Mouse (Mus musculus) CD4-positive, CD25-positive, alpha-beta regulatory T cell, adult 4 months (primary cell): ENCODE data around the gene Nup153. TPM values are rescaled to one million over a fixed set of nuclear protein-coding genes. Genes with fewer than 3 reads are reported as not detected.

ENCODE experiments used
- ATAC-seq: one replicate; pipeline ENCODE4 v1.8.0; 2017
- polyA plus RNA-seq, 2 experiments: library from polyadenylated mRNA; unstranded; fragments of 100-300 nt; shearing (Covaris generic); gene quantifications; one replicate each; pipeline ENCODE4 v1.2.1; 2017

The Nup153 gene
- 10 to 100 TPM; 51.7 to 77.9 TPM for polyA plus RNA-seq

DNA sequence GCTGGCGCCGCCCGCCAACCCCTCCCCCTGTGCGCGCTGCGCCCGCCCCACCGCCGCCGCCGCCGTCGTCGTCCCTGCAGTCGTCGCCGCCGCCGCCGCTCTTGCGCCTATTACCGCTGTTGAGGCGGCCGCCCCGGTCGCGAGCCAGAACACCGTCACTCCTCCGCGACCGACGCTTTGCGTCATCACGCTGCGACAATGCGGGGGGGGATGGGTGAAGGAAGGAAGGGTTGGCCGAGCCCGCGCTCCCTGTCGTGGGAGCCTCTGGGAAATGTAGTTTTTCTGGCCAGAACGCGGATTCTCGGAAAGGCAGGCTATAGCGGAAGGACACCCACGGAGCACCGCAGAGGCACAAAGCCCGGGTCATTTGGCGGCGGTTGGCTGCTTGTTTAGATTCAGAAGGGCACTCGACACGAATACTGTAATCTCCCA, at the start of gene Nup153:
TSS of gene Nup153 (minus strand) at position 104 of the 432 bp plus-strand sequence.
- peak; percentile 76 for ATAC-seq

- ATAC-seq, result no peak
Observed at GRCm38 (mm10) chr13:46777461-46777860, 49.7 kb upstream of the Nup153 start.

DNA sequence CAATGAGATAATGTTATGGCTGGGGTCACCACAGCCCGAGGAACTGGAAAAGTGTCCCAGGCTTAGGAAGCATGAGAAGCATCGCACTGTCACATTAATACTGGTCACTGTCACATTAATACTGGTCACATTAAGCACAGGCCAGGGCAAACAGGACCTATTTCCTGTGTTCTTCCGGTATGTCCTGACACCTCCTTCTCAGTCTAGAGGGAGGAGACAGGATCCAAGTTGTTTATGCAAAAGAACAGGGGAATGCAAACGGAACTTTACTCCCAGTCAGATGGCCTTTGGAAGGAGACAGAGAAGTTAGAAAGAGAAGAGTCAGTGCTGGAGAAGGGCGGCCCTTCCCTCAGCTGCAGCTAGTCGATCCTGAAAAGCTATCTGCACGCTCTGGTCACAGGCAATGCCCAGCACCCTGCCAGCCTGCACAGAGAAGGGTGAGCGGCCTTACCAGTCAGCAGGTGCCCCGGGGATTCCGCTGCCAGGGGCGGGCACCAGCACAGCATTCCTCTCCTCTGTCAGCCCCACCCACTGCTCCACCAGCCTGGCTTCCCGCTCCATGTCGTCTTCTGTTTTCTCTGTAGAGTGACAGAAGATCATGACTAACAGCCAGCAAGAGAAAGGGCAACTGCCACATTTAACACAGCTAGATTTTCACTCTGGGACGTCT, 49.0 kb upstream of the Nup153 start:
- no peak for ATAC-seq

- ATAC-seq, result no peak
Observed at GRCm38 (mm10) chr13:46774998-46775397, 47.3 kb upstream of the Nup153 start.

DNA sequence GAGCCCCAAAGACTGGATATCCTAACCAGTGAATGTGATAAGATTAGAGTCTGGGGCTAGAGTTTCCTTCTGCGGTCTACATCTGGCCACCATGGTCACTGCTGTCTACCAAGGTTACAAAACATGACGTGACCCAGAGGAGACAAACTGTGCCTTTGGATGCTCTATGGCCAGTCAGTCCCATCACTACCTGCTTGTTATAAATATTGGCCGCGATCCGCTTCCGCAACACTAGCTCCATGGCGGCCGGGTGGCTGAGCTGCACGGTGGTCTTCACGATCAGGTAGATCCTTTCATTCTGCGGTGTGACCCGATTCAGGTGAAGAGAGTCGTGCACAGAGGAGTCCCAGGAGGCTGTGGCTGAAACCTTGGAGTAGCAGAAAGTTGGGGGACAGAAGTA, 44.8 kb upstream of the Nup153 start:
- ATAC-seq, result no peak

DNA sequence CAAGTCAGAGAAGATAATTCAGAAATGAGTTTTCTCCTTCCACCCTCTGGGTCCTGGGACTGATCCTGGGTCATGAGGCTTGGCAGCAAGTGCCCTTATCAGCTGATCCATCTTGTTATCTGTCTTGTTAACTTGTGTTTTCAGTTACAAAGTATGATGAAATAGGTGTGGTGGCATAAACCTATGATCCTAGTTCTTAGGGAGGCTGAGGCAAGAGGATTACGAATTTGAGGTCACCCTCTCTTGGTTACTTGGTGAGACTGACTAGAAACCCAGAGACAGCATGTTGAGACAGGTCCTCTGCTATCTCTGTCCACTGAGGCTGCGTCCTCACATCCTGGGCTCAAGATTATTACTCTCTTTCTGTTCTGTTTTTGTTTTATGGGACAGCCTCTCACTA, 37.6 kb upstream of the Nup153 start:
- no peak for ATAC-seq

DNA sequence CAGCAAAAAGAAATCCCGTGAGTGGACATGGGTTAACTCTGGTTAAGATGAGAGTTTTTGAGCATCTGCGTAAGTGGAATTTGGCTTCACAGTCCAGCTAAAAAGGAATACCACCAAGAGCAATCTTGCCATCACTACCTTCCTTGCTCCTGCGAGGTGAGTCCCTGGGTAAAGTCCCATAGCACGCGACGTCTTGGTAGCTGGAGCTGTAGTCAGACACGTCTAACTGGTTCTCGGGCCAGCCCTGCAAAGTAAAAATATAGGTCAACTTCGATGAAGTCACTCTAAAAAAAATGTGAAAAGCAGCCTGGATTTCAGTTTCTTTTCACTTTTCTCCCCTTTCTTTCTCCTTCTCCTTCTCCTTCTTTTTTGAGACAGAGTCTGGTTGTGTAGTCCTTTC, 35.5 kb upstream of the Nup153 start:
- no peak for ATAC-seq

DNA sequence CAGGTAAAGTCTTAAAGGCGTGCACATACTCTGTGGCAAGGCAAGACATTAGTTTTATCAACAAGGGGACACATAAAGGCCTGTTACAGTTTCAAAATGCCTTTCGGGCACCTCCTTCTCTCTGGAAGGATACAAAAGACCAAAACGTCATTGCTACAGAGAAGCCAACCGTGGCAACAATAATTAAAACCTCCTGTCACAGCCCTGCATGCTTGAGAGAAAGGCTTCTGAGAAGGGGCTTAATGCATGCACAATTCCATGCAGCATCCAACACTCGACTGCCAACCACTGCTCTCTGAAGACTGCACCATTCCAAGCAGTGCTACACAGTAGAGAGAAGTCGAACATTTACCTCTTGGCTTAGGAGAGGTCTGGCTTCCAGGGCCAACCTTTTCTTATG, 33.2 kb upstream of the Nup153 start:
- ATAC-seq, result no peak

DNA sequence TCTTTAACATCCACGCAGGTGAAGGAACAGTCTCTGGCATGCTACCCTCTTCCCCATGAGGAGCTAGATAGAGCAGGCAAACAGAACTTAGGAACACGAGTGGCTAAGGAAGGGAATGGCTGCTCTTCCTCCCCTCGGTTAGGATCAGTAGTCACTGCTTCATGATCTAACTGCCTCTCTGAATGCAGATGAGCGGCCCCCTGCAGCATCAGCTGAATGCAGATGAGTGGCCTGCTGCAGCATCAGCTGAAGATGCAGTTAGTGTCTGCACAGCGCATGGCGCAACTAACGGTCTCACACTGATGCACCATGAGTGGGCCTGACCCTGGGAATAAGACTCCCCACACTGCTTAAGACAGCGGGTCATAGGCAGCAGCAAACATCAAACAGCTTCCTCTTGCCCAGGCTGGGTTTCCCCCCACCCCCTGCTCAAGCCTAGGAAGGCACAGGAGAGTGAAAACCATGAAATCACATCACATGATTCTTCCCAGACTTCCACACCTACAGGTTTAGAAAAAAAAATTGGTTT, 31.6 kb upstream of the Nup153 start:
- ATAC-seq, result peak; percentile 45

DNA sequence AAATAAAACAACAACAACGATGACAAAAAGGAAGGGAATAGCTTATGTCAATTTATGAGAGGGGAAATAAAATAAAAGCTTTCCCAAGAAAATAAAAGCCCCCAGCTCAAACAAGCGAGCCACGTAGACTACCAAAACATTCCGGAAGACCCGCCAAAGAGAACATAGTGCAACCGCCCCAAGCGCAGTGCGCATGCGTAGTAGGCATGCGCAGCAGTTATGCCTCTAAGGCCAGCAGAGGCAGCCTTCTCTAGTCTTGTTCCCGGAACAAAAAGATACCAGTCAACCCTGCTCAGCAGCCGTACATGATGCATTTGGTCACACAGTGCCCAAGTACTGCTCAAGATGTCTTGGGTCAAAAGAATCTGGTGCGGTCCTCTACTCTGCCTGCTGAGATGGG, 30.9 kb upstream of the Nup153 start:
- no peak for ATAC-seq

- no peak for ATAC-seq
Observed at GRCm38 (mm10) chr13:46757946-46758345, 30.2 kb upstream of the Nup153 start.

- ATAC-seq, result no peak
Observed at GRCm38 (mm10) chr13:46753294-46753693, 25.6 kb upstream of the Nup153 start.

DNA sequence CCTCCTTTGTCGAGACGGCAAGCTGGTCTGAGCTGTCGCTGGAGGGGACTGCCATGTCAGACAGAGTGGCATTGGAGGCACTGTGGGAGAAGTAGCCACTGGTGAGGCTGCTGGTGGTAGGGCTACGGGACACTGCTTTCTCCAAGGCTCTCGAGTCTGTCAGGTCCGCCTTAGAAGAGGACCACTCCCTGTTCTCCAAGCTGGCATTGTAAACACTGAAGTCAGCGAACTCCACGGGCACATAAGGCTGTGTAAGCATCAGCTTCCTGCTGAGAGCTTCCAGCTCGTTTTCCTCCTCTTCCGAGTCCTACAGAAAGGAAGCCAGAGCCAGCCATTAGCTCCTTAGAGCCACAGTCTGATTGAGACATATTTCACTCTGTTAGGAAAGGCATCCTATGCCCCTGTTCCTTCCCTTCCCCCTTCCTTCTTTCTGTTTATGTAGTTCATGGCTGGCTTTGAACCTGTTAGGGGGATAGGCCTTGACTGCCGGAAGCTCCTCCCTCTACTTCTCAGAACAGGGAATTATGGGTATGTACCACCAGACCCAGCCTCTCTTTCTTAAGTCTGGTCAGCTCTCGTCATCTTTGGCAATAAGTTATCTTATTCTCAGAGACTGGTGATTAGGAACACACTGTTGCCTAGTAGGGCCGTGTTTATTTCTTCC, 25.0 kb upstream of the Nup153 start:
- ATAC-seq, result no peak

GRCm38 (mm10) chr13:46748138-46748873, 20.6 kb upstream of the Nup153 start:
- no peak for ATAC-seq

DNA sequence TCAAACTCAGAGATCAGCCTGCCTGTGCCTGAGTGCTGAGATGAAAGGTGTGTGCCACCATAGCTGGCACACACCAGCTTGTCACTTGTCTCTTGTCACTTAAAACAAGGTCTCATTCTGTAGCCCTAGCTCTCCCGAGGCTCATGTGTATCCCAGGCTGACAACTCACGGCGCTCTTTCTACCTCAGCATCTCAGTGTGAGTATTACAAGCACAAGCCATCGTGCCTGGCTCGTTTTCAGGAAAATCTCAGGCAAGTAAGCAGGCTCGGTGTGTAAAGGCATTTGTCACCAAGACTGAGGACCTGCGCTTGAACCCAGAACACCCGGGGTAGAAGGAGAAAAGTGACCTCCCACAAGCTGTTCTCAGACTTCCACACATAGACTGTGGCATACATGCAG, 16.1 kb upstream of the Nup153 start:
- ATAC-seq, result no peak

DNA sequence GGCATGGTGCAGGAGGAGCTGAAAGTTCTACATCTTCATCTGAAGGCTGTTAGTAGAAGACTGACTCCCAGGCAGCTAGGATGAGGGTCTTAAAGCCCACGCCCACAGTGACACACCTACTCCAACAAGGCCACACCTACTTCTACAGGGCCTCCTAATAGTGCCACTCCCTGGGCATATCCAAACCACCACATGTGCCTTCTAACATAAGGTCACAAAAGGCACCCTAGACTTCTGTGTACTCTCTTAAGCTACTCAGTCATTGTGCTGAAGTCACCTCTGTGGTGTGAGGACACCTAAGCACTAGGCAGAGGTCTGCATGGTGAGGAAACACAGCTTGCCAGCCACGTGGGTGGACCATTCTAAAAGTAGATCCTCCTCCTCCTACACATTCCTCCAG, 14.6 kb upstream of the Nup153 start:
- no peak for ATAC-seq

DNA sequence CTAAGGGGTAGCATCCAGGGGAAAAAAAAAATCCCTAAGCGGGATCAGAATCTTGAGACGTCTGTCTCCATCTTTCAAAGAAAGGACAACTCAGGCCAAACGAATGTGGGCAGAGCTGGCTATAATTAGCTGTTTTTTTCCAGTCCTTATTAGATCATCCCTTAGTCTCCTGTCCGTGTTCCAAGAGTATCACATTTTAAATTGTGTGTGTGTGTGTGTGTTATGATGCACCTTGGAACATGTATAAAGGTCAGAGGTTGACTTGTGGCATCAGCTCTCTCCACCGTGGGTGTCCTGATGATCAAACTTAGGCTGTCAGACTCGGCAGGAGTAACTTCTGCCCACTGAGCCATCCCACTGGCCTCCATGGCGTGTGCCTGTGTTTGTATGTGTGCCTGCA, 11.7 kb upstream of the Nup153 start:
- no peak for ATAC-seq

DNA sequence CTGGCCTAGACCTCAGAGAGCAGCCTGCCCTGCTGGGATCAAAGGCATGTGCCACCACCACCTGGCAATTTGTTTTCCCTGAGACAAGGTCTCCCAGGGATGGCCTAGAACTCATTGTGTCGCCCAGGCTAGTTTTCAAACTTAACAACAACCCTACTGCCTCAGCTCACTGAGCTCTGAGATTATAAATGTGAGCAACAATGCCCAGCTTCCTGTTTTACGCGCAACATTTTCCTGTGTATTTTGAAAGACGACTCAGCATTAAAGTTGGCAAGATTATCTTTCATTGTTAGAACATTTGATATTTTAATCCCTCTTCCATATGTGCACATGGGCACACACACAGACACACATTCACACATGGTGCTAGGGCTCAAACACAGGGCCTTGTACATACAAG, 9.7 kb upstream of the Nup153 start:
- no peak for ATAC-seq

GRCm38 (mm10) chr13:46736479-46736865, 8.7 kb upstream of the Nup153 start:
- ATAC-seq, result peak; percentile 24

DNA sequence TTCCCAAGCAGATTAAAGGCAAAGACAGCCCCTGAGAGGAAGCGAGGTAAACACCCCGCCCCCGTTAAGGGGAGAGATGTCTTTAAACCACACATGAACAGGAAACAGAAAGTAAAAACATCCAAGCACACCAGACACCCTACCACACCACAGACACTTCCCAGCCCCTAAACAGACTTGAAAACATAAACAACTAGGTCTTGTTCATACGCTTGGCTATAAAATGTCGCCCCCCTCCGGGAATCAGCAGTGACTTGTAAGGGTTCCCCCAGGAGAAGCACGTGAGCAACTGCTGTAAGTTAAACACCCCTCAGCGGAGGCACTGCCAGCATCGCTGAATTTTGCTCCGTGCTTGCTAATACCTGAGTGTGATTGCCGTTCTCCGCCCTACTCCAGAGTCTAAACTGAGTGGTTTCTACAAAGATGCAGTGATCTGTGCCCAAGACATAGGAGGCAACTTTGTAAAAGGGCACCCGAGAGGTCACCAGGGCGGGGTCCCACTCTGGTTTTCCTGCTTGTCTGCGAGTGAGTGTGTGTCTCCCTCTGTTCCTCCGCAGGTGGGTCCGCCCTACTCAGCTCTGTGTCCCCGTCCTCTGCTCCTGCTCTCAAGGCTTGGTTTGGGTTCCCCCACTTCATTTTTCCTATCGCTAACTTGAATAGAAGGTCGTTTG, 8.2 kb upstream of the Nup153 start:
- peak; percentile 89 for ATAC-seq

- peak; percentile 28 for ATAC-seq
Observed at GRCm38 (mm10) chr13:46735219-46735807, 7.6 kb upstream of the Nup153 start.

DNA sequence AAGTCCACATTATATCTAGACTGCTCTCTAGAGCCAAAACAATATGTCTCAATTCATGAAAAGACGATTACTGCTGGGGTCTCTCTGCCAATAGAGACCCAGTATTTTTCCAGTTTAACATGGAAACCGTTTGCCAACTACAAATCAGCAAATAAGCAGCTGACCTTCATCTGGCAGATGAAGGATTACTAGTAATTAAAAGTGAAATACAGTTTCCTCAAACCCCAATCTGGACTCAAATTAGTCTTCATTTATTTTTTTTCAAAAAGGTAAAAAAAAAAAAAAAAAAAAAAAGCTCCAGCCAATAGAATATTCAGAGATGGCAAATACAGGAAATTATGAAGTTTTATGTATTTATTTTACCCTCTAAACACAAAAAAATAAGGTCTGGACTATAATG, 2.3 kb upstream of the Nup153 start:
- ATAC-seq, result no peak

- no peak for ATAC-seq
Observed at GRCm38 (mm10) chr13:46728411-46728810, 671 bp upstream of the Nup153 start.
